Comparison of ENCODE assay signal across 9 mouse cellular contexts in genomic region chr14:18511094-18511493, GRCm38 (mm10).
DNase-seq lines count a peak whose midpoint lies in the region; ATAC-seq and TF ChIP-seq lines count a peak whose summit lies in the region.
"Had no signal": no experiment of that assay in that cellular context is flagged by ENCODE, and none has a peak within 500 bp of the region (broad histone marks: within the 10 kb centered on the region; RNA-seq: fewer than 3 reads in every experiment).

No protein-coding gene starts in this region.

- no peak overlapping the region for H3K4me2 ChIP-seq in hindbrain, embryonic 12.5 days (replicated peaks)
- H3K4me2 ChIP-seq: embryonic facial prominence, embryonic 13.5 days had no signal

- intact Hi-C loops in left cerebral cortex, adult 2 months (cut with DNase I) = loop anchor here (1.0 to 5.0 kb wide), 2 partner anchors 25 to 34 kb away; no protein-coding TSS in a partner anchor
- intact Hi-C loops in left cerebral cortex, postnatal 36 days (cut with DNase I) = no loop called here

- no peak overlapping the region for H3K4me3 ChIP-seq in left cerebral cortex, adult 2 months
- no peak overlapping the region for H3K4me3 ChIP-seq in hindbrain, embryonic 12.5 days
- H3K4me3 ChIP-seq: embryonic facial prominence, embryonic 13.5 days had no signal

- TF ChIP-seq CTCF in left cerebral cortex, adult 2 months (IDR thresholded peaks at IDR 0.05) = peak; percentile 27

- ATAC-seq in hindbrain, embryonic 12.5 days (ENCODE audit: low FRiP score) = no peak

- no peaks in the 10 kb centered on the region for H3K27me3 ChIP-seq in hindbrain, embryonic 12.5 days
- H3K27me3 ChIP-seq: embryonic facial prominence, embryonic 13.5 days had no signal

- H3K9me3 ChIP-seq in hindbrain, embryonic 12.5 days (replicated peaks) = no peaks in the 10 kb centered on the region
- H3K9me3 ChIP-seq: embryonic facial prominence, embryonic 13.5 days had no signal

- no peaks in the 10 kb centered on the region for H3K36me3 ChIP-seq in hindbrain, embryonic 12.5 days
- H3K36me3 ChIP-seq: embryonic facial prominence, embryonic 13.5 days had no signal

- H3K9ac ChIP-seq in hindbrain, embryonic 12.5 days = no peak overlapping the region
- H3K9ac ChIP-seq: embryonic facial prominence, embryonic 13.5 days had no signal

- no peak overlapping the region for H3K27ac ChIP-seq in left cerebral cortex, adult 2 months
- H3K27ac ChIP-seq in hindbrain, embryonic 12.5 days = no peak overlapping the region
- H3K27ac ChIP-seq: embryonic facial prominence, embryonic 13.5 days had no signal

- no peaks in the 10 kb centered on the region for H3K4me1 ChIP-seq in hindbrain, embryonic 12.5 days
- H3K4me1 ChIP-seq: embryonic facial prominence, embryonic 13.5 days had no signal

- peak; percentile 10 for DNase-seq in adrenal gland, postnatal 10 days
- DNase-seq in adrenal gland, adult 18-20 months (ENCODE audit: low spot score in 2 of 2) = no peak
- DNase-seq in left cerebral cortex, adult 2 months (ENCODE audit: extremely low spot score in 1 of 2, low spot score in 2 of 2) = no peak
- no peak for DNase-seq in left cerebral cortex, postnatal 36 days (ENCODE audit: low spot score in 2 of 2)
- peak; percentile 12 for DNase-seq in embryo, embryonic 11 days
- peak; percentile 65 for DNase-seq in retina, postnatal 1 day
- no peak for DNase-seq in testis, postnatal 10 days (ENCODE audit: low spot score)

Comparison
In these comparisons a context has a peak if more than half of its experiments do, and no peak if none do; other contexts are left out.
1. DNase-seq: peak in adrenal gland, postnatal 10 days (single experiment), embryo, embryonic 11 days (single experiment) and retina, postnatal 1 day (single experiment); none in adrenal gland, adult 18-20 months (0 of 2), left cerebral cortex, adult 2 months (0 of 2), left cerebral cortex, postnatal 36 days (0 of 2) and testis, postnatal 10 days (single experiment).